Mouse (Mus musculus) CH12.LX (cell line): ENCODE data around the gene Scgb3a1. TPM values are rescaled to one million over a fixed set of nuclear protein-coding genes. Genes with fewer than 3 reads are reported as not detected.

ENCODE experiments used
- DNase-seq: peaks from one replicate; pipeline ENCODE4 v3.0.0-alpha.2; 2013; ENCODE audit errors: extremely low read depth
- H3K27ac ChIP-seq: 2 replicates; pipeline ENCODE4 v1.5.1; 2012; ENCODE audit warnings: low read depth, mild to moderate bottlenecking, control low read depth, moderate library complexity; ENCODE audit not compliant: insufficient read depth
- H3K27me3 ChIP-seq: replicated peaks from 2 replicates; pipeline ENCODE3; 2012; ENCODE audit warnings: inconsistent platforms
- H3K36me3 ChIP-seq, 2 experiments: replicated peaks in 1 of 2; 2 replicates each; pipeline versions ENCODE3 to v1.6.1; 2012; ENCODE audit warnings: inconsistent platforms in 1 of 2, low read length in 1 of 2, mild to moderate bottlenecking in 1 of 2, mixed read lengths in 1 of 2, moderate library complexity in 1 of 2; ENCODE audit not compliant: control insufficient read depth in 1 of 2, insufficient read depth in 1 of 2
- H3K4me1 ChIP-seq, 2 experiments: 2 replicates each; pipeline ENCODE4 v1.6.1; 2012; ENCODE audit warnings: inconsistent platforms in 1 of 2, moderate library complexity in 1 of 2; ENCODE audit not compliant: insufficient read depth in 2 of 2, control insufficient read depth in 1 of 2
- H3K4me2 ChIP-seq: 2 replicates; pipeline ENCODE4 v1.6.1; 2012; ENCODE audit warnings: low read depth, mild to moderate bottlenecking, control low read depth; ENCODE audit not compliant: poor library complexity, insufficient read depth, severe bottlenecking
- H3K4me3 ChIP-seq, 3 experiments: fragments of 150-350 bp in 1 of 3; sonication (generic) in 1 of 3; replicated peaks in 1 of 3; 2 replicates each; pipeline versions ENCODE3 to v1.5.1; 2011 to 2012; ENCODE audit warnings: low read depth in 2 of 3, low read length in 2 of 3, mild to moderate bottlenecking in 2 of 3, moderate library complexity in 2 of 3, control low read depth in 1 of 3, improper control_type of control experiment in 1 of 3, inconsistent platforms in 1 of 3, mixed read lengths in 1 of 3; ENCODE audit not compliant: poor library complexity in 1 of 3
- H3K79me2 ChIP-seq: replicated peaks from 2 replicates; pipeline ENCODE4 v1.6.1; 2012; ENCODE audit warnings: mild to moderate bottlenecking, moderate library complexity; ENCODE audit not compliant: control insufficient read depth, poor library complexity, insufficient read depth, severe bottlenecking; ENCODE audit errors: extremely low read depth
- H3K9ac ChIP-seq: 2 replicates; pipeline ENCODE4 v1.6.1; 2012; ENCODE audit warnings: low read depth, mild to moderate bottlenecking, control low read depth, moderate library complexity; ENCODE audit not compliant: insufficient read depth
- H3K9me3 ChIP-seq: replicated peaks from 2 replicates; pipeline ENCODE3; 2012; ENCODE audit warnings: low read length, inconsistent platforms, mixed read lengths
- CHD1 ChIP-seq: IDR thresholded peaks from 2 replicates; pipeline ENCODE4 v1.6.1; 2012; ENCODE audit warnings: low read depth, low read length, improper control_type of control experiment, inconsistent platforms
- CHD2 ChIP-seq: IDR thresholded peaks from 2 replicates; pipeline ENCODE4 v1.6.1; 2011; ENCODE audit warnings: low read length, improper control_type of control experiment
- CTCF ChIP-seq, 2 experiments: IDR thresholded peaks in 1 of 2; conservative IDR thresholded peaks in 1 of 2; 2 replicates each; pipeline ENCODE4 v1.5.1; 2011 to 2012; ENCODE audit warnings: low read depth in 2 of 2, low read length in 2 of 2, improper control_type of control experiment in 1 of 2, inconsistent platforms in 1 of 2, mild to moderate bottlenecking in 1 of 2, moderate library complexity in 1 of 2
- ELF1 ChIP-seq: IDR thresholded peaks from 2 replicates; pipeline ENCODE4 v1.6.1; 2014; ENCODE audit warnings: low read depth, mild to moderate bottlenecking, inconsistent platforms, low read length, improper control_type of control experiment
- ETS1 ChIP-seq: conservative IDR thresholded peaks from 2 replicates; pipeline ENCODE4 v1.6.1; 2012; ENCODE audit warnings: low read depth, mild to moderate bottlenecking, inconsistent platforms, low read length, improper control_type of control experiment, moderate library complexity
- JUN ChIP-seq: IDR thresholded peaks from 2 replicates; pipeline ENCODE4 v1.6.1; 2011; ENCODE audit warnings: low read depth, mild to moderate bottlenecking, low read length, improper control_type of control experiment, moderate library complexity; ENCODE audit not compliant: insufficient read depth
- JUND ChIP-seq: conservative IDR thresholded peaks from 2 replicates; pipeline ENCODE4 v1.6.1; 2011; ENCODE audit warnings: low read depth, low read length, improper control_type of control experiment
- MEF2A ChIP-seq: IDR thresholded peaks from 2 replicates; pipeline ENCODE4 v1.6.1; 2014; ENCODE audit warnings: low read depth, mild to moderate bottlenecking, inconsistent platforms, low read length, improper control_type of control experiment, borderline replicate concordance
- MYC ChIP-seq: IDR thresholded peaks from 2 replicates; pipeline ENCODE4 v1.6.1; 2011; ENCODE audit warnings: low read depth, mild to moderate bottlenecking, improper control_type of control experiment, low read length
- PAX5 ChIP-seq: IDR thresholded peaks from 2 replicates; pipeline ENCODE4 v1.6.1; 2012; ENCODE audit warnings: low read length, inconsistent platforms, mixed read lengths
- RAD21 ChIP-seq: IDR thresholded peaks from 2 replicates; pipeline ENCODE4 v1.6.1; 2011; ENCODE audit warnings: low read depth, mild to moderate bottlenecking, low read length, improper control_type of control experiment, moderate library complexity
- RCOR1 ChIP-seq: conservative IDR thresholded peaks from 2 replicates; pipeline ENCODE4 v1.6.1; 2012; ENCODE audit warnings: low read depth, mild to moderate bottlenecking, inconsistent platforms, low read length, improper control_type of control experiment
- SMC3 ChIP-seq: IDR thresholded peaks from 2 replicates; pipeline ENCODE4 v1.6.1; 2011; ENCODE audit warnings: low read depth, low read length, improper control_type of control experiment
- TBP ChIP-seq: conservative IDR thresholded peaks from 2 replicates; pipeline ENCODE4 v1.6.1; 2011; ENCODE audit warnings: low read depth, low read length, improper control_type of control experiment
- TCF12 ChIP-seq: IDR thresholded peaks from 2 replicates; pipeline ENCODE4 v1.6.1; 2014; ENCODE audit warnings: low read depth, mild to moderate bottlenecking, inconsistent platforms, low read length, improper control_type of control experiment
- USF1 ChIP-seq: IDR thresholded peaks from 2 replicates; pipeline ENCODE4 v1.6.1; 2014; ENCODE audit warnings: low read depth, mild to moderate bottlenecking, inconsistent platforms, low read length, improper control_type of control experiment
- USF2 ChIP-seq: conservative IDR thresholded peaks from 2 replicates; pipeline ENCODE4 v1.6.1; 2011; ENCODE audit warnings: low read depth, low read length, improper control_type of control experiment
- ZC3H11A ChIP-seq: IDR thresholded peaks from 2 replicates; pipeline ENCODE4 v1.6.1; 2012; ENCODE audit warnings: low read depth, mild to moderate bottlenecking, inconsistent platforms, low read length, improper control_type of control experiment
- ZNF384 ChIP-seq: IDR thresholded peaks from 2 replicates; pipeline ENCODE4 v1.6.1; 2012; ENCODE audit warnings: low read depth, low read length, improper control_type of control experiment, inconsistent platforms
- dilution Hi-C: fragments of 300-500 bp; cut with MboI; formaldehyde crosslinking; loops from 2 replicates; pipeline ENCODE4 v1.14.3; 2020; ENCODE audit warnings: low sequenced_read_pairs; ENCODE audit not compliant: extremely low pct_unique_long_range_greater_than_20kb, extremely low pct_ligation_motif_present
- in situ Hi-C: fragments of 300-500 bp; cut with MboI; formaldehyde crosslinking; loops from 3 replicates; pipeline ENCODE4 v1.14.3; 2019; ENCODE audit warnings: low sequenced_read_pairs, low pct_ligation_motif_present, low pct_unique_long_range_greater_than_20kb, mixed read lengths
- polyA plus RNA-seq: library from polyadenylated mRNA; unstranded; fragments of >175 nt; gene quantifications from 2 replicates; pipeline ENCODE4 v1.2.1, GENCODE M21; 2012; ENCODE audit warnings: low read depth; ENCODE audit not compliant: insufficient read length
- total RNA-seq, 2 experiments: library from RNA; depleted of rRNA; stranded (reverse); fragments of 300-350 nt in 1 of 2; fragments of >200 nt in 1 of 2; gene quantifications; 2 replicates each; pipeline ENCODE4 v1.2.3; 2012 to 2014

Scgb3a1 gene
- total and polyA plus RNA-seq, 3 experiments, result not detected

GRCm38 (mm10) chr11:49635671-49636070 is 27.7 kb upstream of the Scgb3a1 start:
- Histone ChIP-seq H3K4me1 (peaks cover 10 to 14% of the 10 kb centered on the region in 2 experiments), H3K79me2 (no peaks in the 10 kb centered on the region), H3K9ac (no peak overlapping the region), H3K27me3 (peaks cover 80% of the 10 kb centered on the region), H3K4me2 (no peak overlapping the region), H3K36me3 (no peaks in the 10 kb centered on the region), H3K27ac (no peak overlapping the region), H3K9me3 (no peaks in the 10 kb centered on the region), H3K4me3 (no peak overlapping the region)
- in situ Hi-C loops (no loop called here), dilution Hi-C loops (no loop called here)
- DNase-seq, result no peak
- TF ChIP-seq ZC3H11A (no peak), PAX5 (no peak), CHD2 (no peak), ETS1 (no peak), JUND (no peak), MEF2A (no peak), ELF1 (no peak), USF2 (no peak), TCF12 (no peak), USF1 (no peak)

DNA sequence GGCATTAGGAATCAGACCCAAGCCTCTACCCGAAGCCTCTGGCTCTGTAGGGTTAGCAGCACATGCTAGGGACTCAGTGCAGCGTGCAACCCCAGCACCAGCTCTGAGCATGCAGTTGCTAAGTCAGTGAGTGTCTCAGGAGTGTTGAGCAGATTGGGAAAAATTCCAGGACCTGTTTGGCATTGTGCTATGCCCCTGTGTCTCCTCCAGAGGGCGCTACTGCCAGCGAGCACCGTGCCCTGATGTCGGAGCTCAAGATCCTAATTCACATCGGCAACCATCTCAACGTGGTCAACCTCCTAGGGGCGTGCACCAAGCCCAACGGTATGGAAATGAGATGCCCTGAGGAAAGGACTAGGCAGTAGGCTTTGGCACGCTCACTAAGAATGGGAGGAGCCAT is 27.0 kb upstream of the Scgb3a1 start:
- peaks cover 10% of the 10 kb centered on the region in 2 experiments for H3K4me1 ChIP-seq
- no peak for DNase-seq
- no peaks in the 10 kb centered on the region for H3K79me2 ChIP-seq
- H3K27ac ChIP-seq, result no peak overlapping the region
- TF ChIP-seq JUN, result no peak
- TF ChIP-seq SMC3, result peak; percentile 39
- no peak for TF ChIP-seq USF1
- no peak for TF ChIP-seq MEF2A
- TF ChIP-seq MYC, result no peak
- TF ChIP-seq TBP, result no peak
- peak; percentile 69 to 72 for TF ChIP-seq CTCF (conservative IDR thresholded peaks at IDR 0.05 in 1 of 2, IDR thresholded peaks at IDR 0.05 in 1 of 2; ENCODE audit: low read depth in 2 of 2, low read length in 2 of 2)
- TF ChIP-seq CHD1, result no peak
- peak; percentile 12 for TF ChIP-seq RAD21
- no peak for TF ChIP-seq RCOR1
- no peak for TF ChIP-seq ZNF384
- peaks cover 83% of the 10 kb centered on the region for H3K27me3 ChIP-seq
- in situ Hi-C loops, result no loop called here
- no peaks in the 10 kb centered on the region for H3K36me3 ChIP-seq
- H3K4me2 ChIP-seq, result no peak overlapping the region
- no peak overlapping the region for H3K9ac ChIP-seq
- dilution Hi-C loops, result no loop called here
- no peaks in the 10 kb centered on the region for H3K9me3 ChIP-seq
- H3K4me3 ChIP-seq, result no peak overlapping the region
